Mouse (Mus musculus) cerebellum, postnatal 25 days (tissue): Measurements from ENCODE around the gene Kcns1.

ENCODE experiments used
- DNase-seq, 2 experiments: peaks; one replicate each; pipeline ENCODE4 v3.0.0; 2021; ENCODE audit warnings: mixed read lengths in 2 of 2

Kcns1 gene

DNA sequence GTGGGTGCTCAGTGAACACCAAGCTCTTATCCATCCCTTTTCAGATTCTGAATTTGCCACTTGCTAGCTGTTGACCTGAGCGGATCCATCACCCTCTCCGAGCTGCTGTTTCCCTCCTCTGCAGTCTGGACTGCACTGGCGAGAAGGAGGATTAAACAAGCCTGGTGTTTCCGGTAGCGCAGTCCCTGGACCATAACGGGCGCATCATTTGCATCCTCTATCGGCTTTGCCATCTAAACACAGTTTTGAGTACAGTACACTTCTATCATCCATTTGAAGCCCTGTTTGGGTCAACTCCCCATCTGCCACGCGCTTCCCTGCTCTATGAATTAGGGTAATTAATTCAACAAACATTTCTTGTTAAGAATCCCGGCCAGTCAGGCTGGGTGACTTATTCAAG is 587 bp downstream of the Kcns1 start:
- DNase-seq = no peak

DNA sequence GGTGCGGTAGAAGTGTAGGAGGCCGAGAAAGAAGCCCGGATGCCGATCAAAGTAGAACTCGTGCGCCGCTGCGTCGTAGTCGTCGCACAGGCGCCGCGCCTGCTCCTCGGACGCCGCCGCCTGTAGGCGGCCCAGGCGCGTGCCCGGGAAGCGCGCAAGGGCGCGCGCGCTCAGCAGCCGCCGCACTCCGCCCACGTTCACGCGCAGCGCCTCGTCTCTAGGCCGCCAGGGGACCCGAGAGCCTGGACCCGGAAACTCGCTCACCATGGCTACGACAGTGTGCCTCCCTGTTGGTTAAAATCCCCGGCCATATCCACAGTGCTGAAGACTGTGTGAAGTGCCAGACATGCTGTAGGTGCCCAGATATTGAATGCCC is 2.4 kb downstream of the Kcns1 start:
- no peak for DNase-seq

DNA sequence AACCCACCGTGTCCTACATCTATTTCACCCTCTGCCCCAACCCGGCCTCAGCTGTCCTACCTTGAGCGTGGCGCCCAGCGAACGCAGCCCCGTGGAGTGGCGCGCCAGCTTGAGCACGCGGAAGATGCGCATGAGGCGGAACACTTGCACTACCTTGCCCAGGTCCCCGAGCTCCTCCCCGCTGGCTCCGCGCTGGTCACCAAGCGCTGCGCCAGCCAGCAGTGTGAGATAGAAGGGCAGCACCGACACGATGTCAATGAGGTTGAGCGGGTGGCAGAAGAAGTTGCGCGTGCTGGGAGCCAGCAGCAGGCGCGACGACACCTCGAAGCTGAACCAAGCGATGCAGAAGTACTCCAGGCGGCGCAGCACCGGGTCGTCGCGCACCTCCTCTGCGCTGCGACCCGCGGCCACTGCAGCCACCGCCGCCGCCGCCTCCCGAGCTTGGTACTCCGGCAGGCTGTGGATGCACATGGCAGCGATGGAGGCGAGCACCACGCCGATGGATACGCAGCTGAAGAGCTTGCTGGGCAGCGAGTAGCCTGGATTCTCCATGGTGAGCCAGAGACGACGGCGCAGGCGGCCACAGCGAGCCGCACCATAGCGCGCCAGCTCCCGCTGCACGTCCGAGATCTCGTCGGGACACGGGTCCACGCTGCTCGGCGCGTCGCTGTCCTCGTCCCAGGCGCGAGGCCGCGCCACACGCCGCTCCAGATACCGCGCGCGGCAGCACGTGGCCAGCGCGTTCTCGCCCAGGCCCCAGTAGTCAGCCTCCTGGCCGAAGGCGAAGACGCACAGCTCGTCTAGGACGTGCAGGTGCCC is 3.0 kb downstream of the Kcns1 start:
- no peak for DNase-seq

GRCm38 (mm10) chr2:164164941-164165340 is 6.0 kb downstream of the Kcns1 start:
- no peak for DNase-seq

DNA sequence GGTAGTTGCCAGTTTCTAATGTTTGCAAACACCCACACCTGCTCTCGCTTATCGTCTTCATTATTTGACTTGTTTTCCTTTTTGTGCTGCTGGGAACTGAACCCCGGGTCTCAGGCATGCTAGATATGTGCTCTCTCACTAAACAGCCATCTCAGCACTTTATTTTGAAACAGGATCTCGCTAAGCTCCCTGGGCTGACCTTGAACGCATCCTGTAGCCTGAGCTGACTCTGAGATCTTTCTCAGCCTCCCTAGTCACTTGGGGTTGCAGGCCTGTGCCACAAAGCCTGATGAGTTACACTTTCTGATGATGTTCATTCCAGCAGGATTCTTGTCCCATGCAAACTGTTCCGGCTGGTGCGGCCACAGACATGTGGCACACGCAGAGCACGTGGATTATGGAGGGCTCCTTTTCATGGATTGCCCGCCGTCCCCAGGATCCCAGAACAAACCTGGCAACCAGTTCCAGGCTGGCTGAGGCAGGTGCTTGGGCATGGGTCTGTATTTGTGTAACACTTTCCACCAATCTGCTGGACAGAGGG is 9.3 kb downstream of the Kcns1 start:
- no peak for DNase-seq

GRCm38 (mm10) chr2:164158838-164159237 is 12.1 kb downstream of the Kcns1 start:
- no peak for DNase-seq

- DNase-seq = no peak
Observed at GRCm38 (mm10) chr2:164156158-164156557, 14.8 kb downstream of the Kcns1 start.

- DNase-seq = peak; percentile 64 to 73
Observed at GRCm38 (mm10) chr2:164154007-164154406, 16.9 kb downstream of the Kcns1 start.

DNA sequence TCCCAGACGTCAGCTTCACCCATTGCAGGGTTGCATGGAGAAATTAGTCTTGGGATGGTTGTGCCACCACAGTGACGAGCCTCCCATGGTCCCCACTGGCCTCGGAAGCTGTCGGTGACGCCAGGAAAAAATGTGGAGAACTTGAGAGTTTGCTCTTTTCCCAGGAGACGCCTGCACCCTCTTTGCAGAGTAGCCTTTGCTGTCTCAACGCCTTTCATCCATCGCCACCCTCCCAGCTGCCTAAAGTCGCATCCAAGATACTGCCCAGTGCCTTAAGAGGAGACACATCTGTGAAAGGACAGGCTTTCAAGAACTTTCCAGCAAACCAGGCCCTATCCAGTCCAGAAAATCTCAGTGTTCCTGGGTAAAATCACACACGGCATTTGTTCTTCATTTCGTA is 18.6 kb downstream of the Kcns1 start:
- DNase-seq = no peak

DNA sequence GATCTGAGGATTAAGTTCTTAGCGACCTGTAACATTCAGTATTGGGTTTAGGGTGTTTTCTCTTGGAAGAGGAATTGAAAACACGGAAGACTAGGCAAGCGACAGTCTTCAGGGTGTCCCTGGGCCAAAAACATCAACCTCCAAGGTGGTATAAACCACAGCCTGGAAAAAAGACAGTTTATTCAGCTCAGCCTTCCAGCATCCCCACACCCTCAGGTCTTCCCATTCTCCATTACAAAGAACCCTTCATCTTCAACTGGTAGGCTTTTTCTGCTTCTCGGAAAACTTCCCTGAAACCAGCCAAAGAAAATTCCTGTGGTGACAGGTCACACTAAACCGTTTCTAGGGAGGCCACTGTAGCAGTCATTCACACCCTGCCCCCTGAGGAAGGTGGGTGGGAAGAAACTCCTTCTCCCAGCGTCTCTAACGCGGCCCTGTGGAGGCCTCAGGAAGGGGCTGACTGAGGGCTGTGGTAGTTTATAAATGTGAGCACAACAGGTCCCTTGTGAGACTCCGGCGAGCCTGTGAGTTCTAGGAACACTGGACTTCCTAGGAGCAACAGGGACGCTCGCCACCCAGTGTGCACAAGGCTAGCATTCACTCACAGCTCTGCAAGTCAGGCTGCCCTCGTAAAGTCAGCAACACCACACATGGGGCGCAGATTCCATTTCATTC is 20.7 kb downstream of the Kcns1 start:
- DNase-seq = no peak

- no peak for DNase-seq
Observed at GRCm38 (mm10) chr2:164146556-164146955, 24.4 kb downstream of the Kcns1 start.

- DNase-seq = no peak
Observed at GRCm38 (mm10) chr2:164144541-164144940, 26.4 kb downstream of the Kcns1 start.

GRCm38 (mm10) chr2:164144025-164144424 is 26.9 kb downstream of the Kcns1 start:
- DNase-seq = no peak

DNA sequence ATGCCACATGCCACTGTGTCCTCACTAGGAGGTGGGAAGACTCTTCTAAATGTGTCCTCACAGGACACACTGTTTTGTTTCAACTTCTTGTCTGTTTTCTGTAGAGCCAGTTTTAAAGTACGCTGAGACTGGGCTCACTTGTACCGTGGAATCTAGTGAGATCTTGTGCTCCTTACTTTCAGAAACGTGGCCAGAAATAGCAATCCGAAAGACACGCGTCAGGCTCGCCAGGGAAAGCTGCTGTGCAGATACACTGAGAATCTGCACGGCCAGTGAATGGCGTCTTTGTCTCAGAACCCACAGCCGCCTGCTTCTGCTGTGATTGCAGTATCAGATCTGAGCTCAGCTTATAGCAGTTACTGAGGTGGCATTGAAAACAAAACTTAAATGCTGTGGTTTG is 28.9 kb downstream of the Kcns1 start:
- peak; percentile 20 to 35 for DNase-seq

DNA sequence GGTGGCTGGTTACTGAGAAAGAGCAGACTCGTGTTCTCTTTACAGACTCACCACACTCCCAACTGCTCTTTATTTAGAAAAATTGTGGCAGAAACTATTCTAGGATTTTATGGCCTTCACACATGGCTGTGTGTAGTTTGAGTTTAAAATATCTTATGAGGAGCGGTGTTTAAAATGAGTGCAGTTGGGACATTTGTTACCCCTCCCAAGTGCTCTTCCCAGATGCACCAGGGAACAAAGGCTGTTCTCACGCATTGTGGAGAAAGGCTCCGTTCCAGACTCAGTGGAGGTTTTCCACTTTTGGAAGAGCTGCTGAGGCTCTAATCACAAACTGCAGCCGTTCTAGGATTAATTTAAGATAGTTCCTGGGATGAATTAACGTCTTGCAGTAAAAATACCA is 33.2 kb downstream of the Kcns1 start:
- DNase-seq = no peak

GRCm38 (mm10) chr2:164136393-164136792 is 34.5 kb downstream of the Kcns1 start:
- DNase-seq = no peak

GRCm38 (mm10) chr2:164135367-164135766 is 35.5 kb downstream of the Kcns1 start:
- no peak for DNase-seq

- DNase-seq = no peak
Observed at GRCm38 (mm10) chr2:164134563-164134962, 36.4 kb downstream of the Kcns1 start.

- DNase-seq = no peak
Observed at GRCm38 (mm10) chr2:164131586-164131985, 39.3 kb downstream of the Kcns1 start.

GRCm38 (mm10) chr2:164128576-164129411 is 42.1 kb downstream of the Kcns1 start:
- DNase-seq = peak in 1 of 2 experiments; percentile 40

DNA sequence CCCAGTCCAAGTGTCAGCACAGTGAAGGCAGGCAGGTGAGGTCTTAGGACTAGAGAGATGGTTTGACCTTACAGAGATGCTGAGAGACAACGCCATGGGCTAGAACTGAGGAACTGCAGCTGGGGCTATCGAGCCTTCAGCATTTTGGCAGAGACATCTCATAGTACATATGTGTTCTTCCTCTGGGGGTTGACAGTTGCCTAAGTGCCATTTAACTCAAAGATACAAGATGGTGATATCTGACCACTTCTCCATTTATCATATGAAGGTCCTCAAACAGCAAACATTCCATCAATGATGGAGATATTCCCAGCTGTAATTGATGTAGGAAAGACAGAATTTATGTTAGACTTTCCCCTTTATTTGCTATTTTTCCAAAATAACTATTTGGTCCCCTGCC is 43.6 kb downstream of the Kcns1 start:
- DNase-seq = no peak

DNA sequence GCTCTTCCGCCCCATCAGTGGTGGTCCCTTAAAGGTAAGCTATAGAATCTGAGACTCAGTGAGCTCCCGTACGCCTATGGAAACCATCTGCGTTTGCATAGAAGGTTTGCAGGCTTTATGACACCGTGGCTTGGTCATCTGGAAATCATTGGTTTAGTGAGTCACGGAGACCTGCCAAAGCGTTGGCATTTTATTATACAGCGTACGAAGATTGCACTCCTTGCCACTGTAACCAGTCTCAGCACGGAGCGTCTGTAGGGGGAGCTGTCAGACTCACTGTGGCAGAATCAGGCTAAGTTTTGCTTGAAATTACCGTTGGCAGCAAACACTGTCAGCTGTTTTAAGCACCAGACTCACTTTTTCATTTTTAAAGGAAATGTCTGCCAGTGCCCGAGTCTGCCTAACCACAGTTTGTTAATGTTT is 44.4 kb downstream of the Kcns1 start:
- DNase-seq = peak; percentile 48 to 65

GRCm38 (mm10) chr2:164123169-164123766 is 47.6 kb downstream of the Kcns1 start:
- DNase-seq = no peak
